Mouse (Mus musculus) layer of hippocampus, postnatal 25 days (tissue): ENCODE results near the gene Tmem59. TPM values are rescaled to one million over a fixed set of nuclear protein-coding genes. Genes with fewer than 3 reads are reported as not detected.

Experiments used
- DNase-seq, 2 experiments: peaks; one replicate each; pipeline ENCODE4 v3.0.0; 2022; ENCODE audit warnings: mixed read lengths in 2 of 2, low spot score in 1 of 2; ENCODE audit errors: extremely low spot score in 1 of 2
- total RNA-seq, 2 experiments: library from RNA; stranded (reverse); gene quantifications; 2 replicates each; pipeline ENCODE4 v1.2.3; 2021

Gene Tmem59
- total RNA-seq, 2 experiments from 2014 or later, result 200 to 222 TPM

DNA sequence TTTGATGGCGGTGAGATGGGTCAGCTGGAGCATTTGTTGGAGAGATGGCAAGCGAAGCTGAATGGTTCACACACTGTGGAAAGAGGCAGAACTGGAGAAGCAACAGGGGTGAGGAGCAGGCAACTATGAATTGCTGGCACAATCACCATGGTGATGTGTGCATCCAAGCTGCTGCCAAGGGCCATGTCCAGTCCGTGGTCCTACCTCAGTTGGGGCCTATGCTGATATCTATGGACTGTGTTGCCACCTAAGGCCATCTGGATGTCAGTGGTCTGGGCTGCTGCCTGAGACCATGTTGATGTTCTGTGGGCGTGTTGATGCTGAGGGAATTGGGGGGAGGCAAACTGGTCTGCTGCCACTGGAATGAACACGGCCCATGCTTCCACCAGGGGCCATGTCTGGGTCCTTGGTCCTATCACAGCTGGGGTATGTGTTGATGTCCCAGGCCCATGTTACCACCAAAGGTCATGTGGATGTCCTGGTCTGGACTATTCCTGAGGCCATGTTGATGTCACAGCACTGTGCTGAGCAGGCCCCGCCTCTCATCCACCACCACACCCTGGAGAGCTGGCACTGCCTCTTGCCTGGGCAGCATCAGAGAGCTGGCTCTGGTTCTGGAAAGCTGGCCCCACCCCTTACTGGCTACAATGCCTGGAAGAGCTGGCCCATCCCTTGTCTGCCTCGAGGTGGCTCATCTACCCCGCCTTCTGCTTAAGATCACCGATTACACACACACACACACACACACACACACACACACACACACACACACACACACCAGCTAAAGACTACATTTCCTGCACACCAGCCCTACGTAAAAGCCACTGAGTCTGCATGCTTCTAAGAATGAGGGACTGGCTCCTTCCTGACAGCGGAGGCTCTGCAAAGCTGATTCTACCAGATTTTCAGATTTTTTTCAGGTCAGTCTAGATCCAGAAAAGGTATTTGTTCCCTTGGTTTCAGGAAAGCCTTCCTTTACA lies 45.3 kb downstream of the Tmem59 start:
- no peak for DNase-seq

DNA sequence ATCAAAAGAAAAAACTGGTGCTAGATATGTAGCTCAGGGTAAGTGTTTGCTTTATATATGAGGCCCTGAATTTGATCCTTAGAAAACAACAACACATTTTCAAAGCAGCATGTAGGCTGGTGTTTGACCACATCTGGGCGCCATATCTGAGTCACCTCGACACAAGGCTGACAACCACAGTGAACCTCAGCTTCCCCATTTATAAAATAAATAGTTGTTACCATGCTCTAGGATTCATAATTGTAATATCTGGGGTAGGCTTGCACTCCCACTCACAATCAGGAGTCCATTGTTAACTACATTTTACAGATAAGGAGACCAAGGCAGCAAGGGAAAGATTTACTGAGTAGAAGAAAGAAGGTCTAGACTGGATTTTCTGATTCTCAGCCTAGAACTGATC lies 48.1 kb downstream of the Tmem59 start:
- DNase-seq, result no peak

DNA sequence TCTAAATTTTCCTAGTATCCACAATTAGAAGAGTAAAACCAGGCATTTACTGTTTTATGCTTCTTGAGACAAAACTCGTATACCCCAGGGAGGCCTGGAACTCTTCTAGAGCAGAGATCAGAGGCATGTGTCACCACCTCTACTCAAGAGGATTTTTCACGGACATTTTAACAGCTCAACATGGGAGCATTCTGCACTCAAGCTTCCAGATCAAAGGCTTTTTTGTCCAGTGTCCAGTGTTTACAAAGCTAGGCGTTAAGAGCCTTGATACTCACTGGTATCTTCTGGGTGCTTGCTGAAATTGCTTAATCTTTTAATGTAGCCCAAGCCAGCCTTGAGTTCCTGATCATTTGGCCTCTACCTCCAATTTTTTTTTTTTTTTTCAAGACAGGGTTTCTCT lies 54.0 kb downstream of the Tmem59 start:
- no peak for DNase-seq

DNA sequence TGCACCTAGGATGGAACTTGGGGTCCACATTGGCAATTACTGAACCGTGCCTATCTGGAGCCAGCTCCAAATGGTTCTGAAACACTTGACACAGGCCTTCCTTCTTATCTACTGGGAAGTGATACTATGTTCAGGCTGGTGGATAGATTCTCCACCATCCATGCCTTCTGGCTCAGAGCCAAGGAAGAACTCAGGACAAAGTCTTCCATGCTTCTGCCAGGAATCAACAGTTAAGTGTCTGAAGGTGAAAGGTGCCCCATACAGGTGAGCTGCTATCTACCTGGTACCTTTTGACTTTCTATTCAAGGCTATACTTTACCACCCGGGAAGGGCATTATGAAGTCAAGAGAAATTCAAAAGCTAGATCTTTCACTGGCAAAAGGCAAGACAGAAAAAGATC lies 60.1 kb downstream of the Tmem59 start:
- no peak for DNase-seq

DNA sequence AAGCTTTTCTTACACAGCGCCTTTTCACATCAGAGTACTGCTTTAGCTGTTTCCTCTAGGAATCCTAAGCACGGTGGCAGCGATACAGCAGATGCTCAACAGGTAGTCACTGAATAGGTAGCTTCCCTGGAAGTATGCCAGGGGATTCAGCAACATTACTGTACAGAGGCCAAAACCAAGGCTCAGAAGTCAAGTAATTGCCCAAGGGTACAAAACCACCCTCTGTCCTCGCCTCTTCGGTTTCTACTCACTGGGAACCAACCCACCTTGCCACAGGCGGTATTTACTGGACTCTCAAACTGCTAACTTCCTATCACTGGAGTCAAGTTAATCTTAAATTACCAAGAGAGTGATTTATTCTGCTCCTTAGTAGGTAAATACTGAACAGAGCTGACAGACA lies 62.0 kb downstream of the Tmem59 start:
- DNase-seq, result no peak

DNA sequence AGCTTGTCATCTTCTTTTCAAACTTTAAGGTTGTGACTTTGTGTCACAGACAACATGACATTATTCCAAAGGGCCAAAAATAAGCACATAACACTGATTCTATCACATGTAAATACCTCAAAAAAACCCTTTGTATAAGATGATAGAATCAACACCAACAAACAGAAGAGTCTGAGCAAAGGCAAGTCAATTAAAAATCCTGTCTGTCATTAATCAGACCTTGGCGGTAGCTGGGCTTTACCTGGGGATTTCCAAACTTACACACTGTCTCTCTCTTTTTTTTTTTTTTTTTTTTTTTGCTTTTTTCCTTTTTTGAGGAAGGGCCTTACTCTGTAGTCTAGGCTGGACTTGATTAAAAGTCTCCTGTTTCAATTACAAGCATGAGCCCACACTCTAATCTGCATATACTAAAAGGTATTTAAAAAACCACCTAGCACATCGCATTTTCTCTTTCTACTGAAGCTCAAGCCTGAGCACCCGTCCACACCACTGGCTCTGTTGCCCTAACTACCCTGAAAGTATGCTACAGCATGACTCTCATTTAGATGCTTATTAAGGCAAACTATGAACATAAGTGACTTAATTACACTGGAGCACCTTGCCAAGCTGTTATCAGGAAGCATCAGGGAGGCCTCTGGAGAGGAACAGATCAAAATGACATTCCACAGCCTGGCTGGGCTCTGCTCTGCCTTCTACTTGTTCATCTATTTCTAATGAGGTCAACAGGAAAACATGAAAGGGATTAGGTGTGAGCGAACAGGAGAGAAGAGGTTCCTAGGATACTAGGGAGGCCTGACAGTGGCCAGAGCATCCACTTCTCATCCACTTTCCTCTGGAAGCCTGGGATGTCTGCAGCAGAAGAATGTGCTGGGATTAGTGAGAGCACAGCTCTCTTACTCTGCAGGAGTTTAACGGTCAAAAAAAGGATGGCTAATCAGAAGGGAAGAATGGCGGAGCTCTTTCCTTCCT lies 65.5 kb downstream of the Tmem59 start:
- DNase-seq, result no peak

DNA sequence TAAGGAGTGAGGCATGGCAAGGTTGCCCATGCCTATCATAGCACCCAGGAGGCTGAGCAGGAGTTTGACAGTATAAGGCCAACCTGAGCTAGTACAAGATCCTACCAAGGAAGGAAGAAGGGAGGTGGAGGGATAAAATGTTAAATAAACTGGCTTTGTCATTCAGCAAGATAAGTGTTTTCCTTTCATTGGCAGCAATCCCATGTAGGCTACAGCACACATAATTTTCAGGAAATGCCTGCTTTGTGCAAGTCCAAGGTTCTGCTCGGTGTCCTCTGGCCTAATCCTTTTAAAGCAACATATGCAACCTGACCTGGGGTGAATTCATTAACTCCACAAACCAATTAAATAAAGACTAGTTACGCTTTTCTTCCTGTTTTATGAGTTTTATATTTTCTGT lies 67.2 kb downstream of the Tmem59 start:
- no peak for DNase-seq

DNA sequence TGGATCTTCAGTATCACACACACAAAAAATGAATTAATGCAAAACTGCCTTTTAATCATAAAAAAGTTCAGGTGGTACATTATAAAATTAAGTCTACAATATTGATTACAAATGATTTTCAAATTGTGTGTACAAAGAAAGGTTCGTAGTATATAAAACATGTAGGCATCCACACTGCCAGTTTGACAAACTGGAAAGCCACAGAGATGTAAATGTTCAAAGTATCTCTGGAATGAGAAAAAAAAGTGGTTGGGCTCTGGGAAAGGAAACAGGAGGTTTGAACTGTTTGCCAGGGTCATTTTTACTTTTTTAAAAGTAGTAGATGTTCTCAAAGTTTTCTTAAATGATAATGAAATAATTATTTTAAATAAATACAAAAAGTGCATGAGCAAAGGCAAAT lies 67.8 kb downstream of the Tmem59 start:
- no peak for DNase-seq

DNA sequence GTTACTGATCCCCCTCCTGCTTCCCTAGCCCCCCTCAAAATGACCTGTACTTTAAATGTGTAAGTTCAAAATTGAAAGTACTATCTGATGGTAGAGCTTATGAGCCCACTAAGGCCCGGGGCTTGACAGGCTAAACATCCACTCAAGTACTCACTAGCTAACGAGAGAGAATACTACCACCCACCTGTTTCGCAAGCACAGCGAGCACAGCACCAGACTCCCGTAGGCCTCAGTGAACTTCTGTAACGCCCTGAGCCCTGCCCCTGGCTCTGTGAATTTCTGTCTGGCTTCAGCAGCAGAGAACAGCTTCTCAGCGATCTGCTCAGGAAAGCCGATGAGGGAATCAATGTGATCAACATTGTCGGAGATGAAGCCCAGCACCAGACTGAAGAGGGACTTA lies 68.9 kb downstream of the Tmem59 start:
- DNase-seq, result no peak

DNA sequence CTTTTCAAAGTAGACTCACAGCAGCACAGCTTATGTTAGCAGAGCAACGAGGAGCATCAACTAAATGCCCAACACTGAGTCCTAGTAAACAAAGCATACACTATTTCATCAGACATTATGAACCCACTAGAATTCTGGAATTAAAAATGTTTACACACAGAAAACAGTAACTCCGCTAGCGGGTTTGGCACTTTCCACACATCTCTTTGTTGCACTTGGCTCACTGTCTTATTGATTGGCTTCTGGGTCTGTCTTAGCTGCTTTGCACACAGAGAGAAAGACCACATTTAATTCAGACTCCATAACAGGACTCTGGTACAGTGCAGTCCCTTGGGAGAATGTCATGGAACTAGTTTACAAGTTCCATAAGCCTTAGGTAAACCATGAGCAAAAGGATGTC lies 69.9 kb downstream of the Tmem59 start:
- DNase-seq, result no peak

DNA sequence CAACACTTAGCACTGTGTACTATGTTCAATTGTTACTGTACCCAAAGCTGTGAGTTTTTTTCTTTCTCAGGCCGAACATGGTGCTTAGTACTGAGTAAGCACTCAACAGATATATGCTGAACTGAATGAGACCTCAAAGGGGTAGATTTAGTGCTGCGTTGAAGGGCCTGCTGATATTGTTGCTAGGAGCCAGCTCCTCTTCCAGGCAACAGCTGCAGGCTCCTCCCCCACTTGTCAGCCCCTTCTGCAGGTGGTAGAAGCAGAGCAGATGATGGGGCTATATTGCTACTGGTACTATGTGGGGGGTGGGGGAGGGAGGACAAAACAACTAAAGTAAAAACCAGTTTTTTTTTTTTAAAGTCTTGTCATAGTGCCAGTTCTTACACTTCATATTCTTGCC lies 71.3 kb downstream of the Tmem59 start:
- DNase-seq, result no peak

DNA sequence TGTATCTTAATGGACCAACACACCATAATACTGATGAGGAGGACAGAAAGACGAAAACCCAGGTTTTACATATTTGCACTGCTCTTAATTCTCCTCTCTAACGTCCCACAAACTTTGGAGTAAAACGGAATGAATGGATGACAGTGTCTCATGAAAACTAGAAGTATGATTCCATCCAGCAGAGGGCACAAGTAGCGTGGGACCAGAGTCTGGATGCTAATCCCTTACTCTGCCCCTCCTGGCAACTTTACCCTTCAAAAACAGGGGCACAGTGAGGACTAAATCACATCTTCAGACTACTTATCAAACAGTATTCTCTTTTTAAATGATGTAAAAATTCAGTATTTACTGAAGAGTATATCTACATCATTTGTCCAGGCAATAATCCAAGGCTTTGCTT lies 72.3 kb downstream of the Tmem59 start:
- no peak for DNase-seq

Other genes starting within 250 kb of the Tmem59 start
- gene Mrpl37, start 111.5 kb upstream of the Tmem59 start, total RNA-seq, result 10 to 100 TPM; 58.7 to 60.6 TPM
- gene Cyb5rl, start 111.4 kb upstream of the Tmem59 start, total RNA-seq, result 1 to 10 TPM; 5.8 to 6.6 TPM
- gene Cdcp2, start 81.5 kb upstream of the Tmem59 start, total RNA-seq, result not detected
- gene Tceanc2, start 717 bp downstream of the Tmem59 start, total RNA-seq, result 10 to 100 TPM; 18.6 to 20.1 TPM
- not detected for gene Ldlrad1, start 30.8 kb downstream of the Tmem59 start, total RNA-seq
- 10 to 100 TPM; 33.2 to 40.4 TPM for gene Lrrc42, start 75.1 kb downstream of the Tmem59 start, total RNA-seq
- 10 to 100 TPM; 24.0 to 25.9 TPM for gene Hspb11, start 75.2 kb downstream of the Tmem59 start, total RNA-seq
- not detected for gene Dio1, start 128.8 kb downstream of the Tmem59 start, total RNA-seq
- 10 to 100 TPM; 52.4 to 55.0 TPM for gene Yipf1, start 136.0 kb downstream of the Tmem59 start, total RNA-seq
- 10 to 100 TPM; 12.2 to 13.1 TPM for gene Ndc1, start 189.4 kb downstream of the Tmem59 start, total RNA-seq